Mouse (Mus musculus) cerebellum, postnatal 10 days (tissue): ENCODE measurements at regions not wholly inside any gene's neighbourhood (a gene's known extent, or its start where the extent isn't known, plus 50 kb on each side); places are given as distances from the start of the nearest gene placed in this dataset.

Source experiments
- DNase-seq, 2 experiments: peaks; one replicate each; pipeline ENCODE4 v3.0.0; 2021; ENCODE audit warnings: mixed read lengths in 2 of 2

GRCm38 (mm10) chr1:42012911-42013310, 682.7 kb upstream of the Pou3f3 start:
- no peak for DNase-seq

- DNase-seq, result peak in 1 of 2 experiments; percentile 4
Measured at GRCm38 (mm10) chr1:42018966-42019365, 676.6 kb upstream of the Pou3f3 start.

GRCm38 (mm10) chr1:42025781-42026180, 669.8 kb upstream of the Pou3f3 start:
- no peak for DNase-seq

- no peak for DNase-seq
Measured at GRCm38 (mm10) chr1:42026423-42026822, 669.1 kb upstream of the Pou3f3 start.

GRCm38 (mm10) chr1:42033786-42034185, 661.8 kb upstream of the Pou3f3 start:
- DNase-seq, result peak; percentile 56 to 68

- no peak for DNase-seq
Measured at GRCm38 (mm10) chr1:42035371-42035770, 660.2 kb upstream of the Pou3f3 start.

GRCm38 (mm10) chr1:42041544-42041943, 654.0 kb upstream of the Pou3f3 start:
- DNase-seq, result no peak

GRCm38 (mm10) chr1:42058494-42058893, 637.1 kb upstream of the Pou3f3 start:
- no peak for DNase-seq

- no peak for DNase-seq
Measured at GRCm38 (mm10) chr1:42070064-42070463, 625.5 kb upstream of the Pou3f3 start.

GRCm38 (mm10) chr1:42096026-42096425, 599.5 kb upstream of the Pou3f3 start:
- no peak for DNase-seq

- no peak for DNase-seq
Measured at GRCm38 (mm10) chr1:42098580-42098979, 597.0 kb upstream of the Pou3f3 start.

GRCm38 (mm10) chr1:42107521-42107920, 588.0 kb upstream of the Pou3f3 start:
- no peak for DNase-seq

- DNase-seq, result no peak
Measured at GRCm38 (mm10) chr1:42107925-42108324, 587.6 kb upstream of the Pou3f3 start.

- DNase-seq, result peak; percentile 44 to 58
Measured at GRCm38 (mm10) chr1:42152175-42152790, 543.3 kb upstream of the Pou3f3 start.

GRCm38 (mm10) chr1:42152916-42153315, 542.7 kb upstream of the Pou3f3 start:
- DNase-seq, result peak; percentile 5 to 19

- no peak for DNase-seq
Measured at GRCm38 (mm10) chr1:42167790-42168572, 527.6 kb upstream of the Pou3f3 start.

- no peak for DNase-seq
Measured at GRCm38 (mm10) chr1:42169505-42169904, 526.1 kb upstream of the Pou3f3 start.

GRCm38 (mm10) chr1:42186295-42186694, 509.3 kb upstream of the Pou3f3 start:
- DNase-seq, result no peak

GRCm38 (mm10) chr1:42228098-42228497, 467.5 kb upstream of the Pou3f3 start:
- DNase-seq, result no peak

GRCm38 (mm10) chr1:42229711-42230110, 465.9 kb upstream of the Pou3f3 start:
- DNase-seq, result peak; percentile 92 to 95

- DNase-seq, result peak; percentile 87 to 92
Measured at GRCm38 (mm10) chr1:42230469-42231040, 465.0 kb upstream of the Pou3f3 start.

GRCm38 (mm10) chr1:42231091-42231490, 464.5 kb upstream of the Pou3f3 start:
- peak; percentile 87 for DNase-seq

- DNase-seq, result no peak
Measured at GRCm38 (mm10) chr1:42231897-42232296, 463.7 kb upstream of the Pou3f3 start.

GRCm38 (mm10) chr1:42232716-42233115, 462.9 kb upstream of the Pou3f3 start:
- DNase-seq, result no peak
